Mouse (Mus musculus) C2C12 (cell line): Measurements from ENCODE around the gene Dll1. TPM values are rescaled to one million over a fixed set of nuclear protein-coding genes. Genes with fewer than 3 reads are reported as not detected.

ENCODE experiments used
- H3K27me3 ChIP-seq: one replicate; pipeline ENCODE4 v1.6.1; 2011; ENCODE audit not compliant: control insufficient read depth, insufficient read depth, insufficient read length
- H3K36me3 ChIP-seq: one replicate; pipeline ENCODE4 v1.6.1; 2011; ENCODE audit not compliant: control insufficient read depth, insufficient read depth
- H3K4me3 ChIP-seq: one replicate; pipeline ENCODE4 v1.5.1; 2011; ENCODE audit warnings: mild to moderate bottlenecking, control low read depth; ENCODE audit not compliant: poor library complexity, insufficient read depth, severe bottlenecking
- H3K79me2 ChIP-seq: one replicate; pipeline ENCODE4 v1.6.1; 2011; ENCODE audit not compliant: control insufficient read depth, insufficient read depth
- H3K79me3 ChIP-seq: one replicate; pipeline ENCODE4 v1.6.1; 2011; ENCODE audit warnings: low read depth, control low read depth
- H3ac ChIP-seq: one replicate; pipeline ENCODE3; 2011; ENCODE audit warnings: low read depth; ENCODE audit not compliant: control insufficient read depth, insufficient read length
- CEBPB ChIP-seq: IDR thresholded peaks from one replicate; pipeline ENCODE4 v1.6.1; 2011; ENCODE audit warnings: low read depth, mild to moderate bottlenecking, control low read depth, moderate library complexity
- CTCF ChIP-seq: IDR thresholded peaks from one replicate; pipeline ENCODE4 v1.5.1; 2011; ENCODE audit not compliant: control insufficient read depth, insufficient read depth, insufficient read length
- FOSL1 ChIP-seq: IDR thresholded peaks from one replicate; pipeline ENCODE4 v1.8.0; 2011; ENCODE audit warnings: mild to moderate bottlenecking, low read length; ENCODE audit not compliant: poor library complexity, insufficient read depth, severe bottlenecking
- MAX ChIP-seq: IDR thresholded peaks from one replicate; pipeline ENCODE4 v1.6.1; 2011; ENCODE audit warnings: mild to moderate bottlenecking, control low read depth
- MYOD1 ChIP-seq: IDR thresholded peaks from one replicate; pipeline ENCODE4 v1.6.1; 2011; ENCODE audit warnings: low read depth; ENCODE audit not compliant: control insufficient read depth, insufficient read length
- MYOG ChIP-seq: IDR thresholded peaks from one replicate; pipeline ENCODE4 v1.6.1; 2011; ENCODE audit not compliant: control insufficient read depth, insufficient read length; ENCODE audit errors: extremely low read depth
- USF1 ChIP-seq: IDR thresholded peaks from one replicate; pipeline ENCODE4 v1.6.1; 2011; ENCODE audit warnings: low read depth, mild to moderate bottlenecking, control low read depth, moderate library complexity
- polyA plus RNA-seq: library from polyadenylated mRNA; unstranded; fragments of >200 nt; fragmentation: generic; extraction: Trizol; gene quantifications from one replicate; pipeline ENCODE4 v1.2.1, GENCODE M21; 2012; ENCODE audit warnings: missing spikeins

Gene Dll1
- polyA plus RNA-seq, 1 experiment: 2.2 TPM

- no peak overlapping the region for H3ac ChIP-seq
- TF ChIP-seq MAX (no peak), USF1 (no peak), FOSL1 (no peak), MYOG (no peak), CTCF (no peak), CEBPB (no peak), MYOD1 (no peak)
- no peaks in the 10 kb centered on the region for H3K27me3 ChIP-seq
These were observed 5.4 kb upstream of the Dll1 start for GRCm38 (mm10) chr17:15381869-15382660.

GRCm38 (mm10) chr17:15381092-15381860 lies 4.6 kb upstream of the Dll1 start:
- TF ChIP-seq USF1 (no peak), MYOD1 (no peak), CEBPB (no peak), MYOG (no peak), FOSL1 (no peak), MAX (no peak), CTCF (no peak)
- Histone ChIP-seq H3ac (no peak overlapping the region), H3K27me3 (no peaks in the 10 kb centered on the region), H3K4me3 (no peak overlapping the region), H3K79me2 (no peaks in the 10 kb centered on the region), H3K79me3 (no peaks in the 10 kb centered on the region), H3K36me3 (no peaks in the 10 kb centered on the region)

More at GRCm38 (mm10) chr17:15381869-15382660, 5.4 kb upstream of the Dll1 start:
- Histone ChIP-seq H3K79me2 (no peaks in the 10 kb centered on the region), H3K4me3 (no peak overlapping the region), H3K79me3 (no peaks in the 10 kb centered on the region), H3K36me3 (no peaks in the 10 kb centered on the region)

GRCm38 (mm10) chr17:15380641-15381051 lies 4.0 kb upstream of the Dll1 start:
- Histone ChIP-seq H3K79me3 (no peaks in the 10 kb centered on the region), H3K27me3 (no peaks in the 10 kb centered on the region), H3K36me3 (no peaks in the 10 kb centered on the region), H3K4me3 (no peak overlapping the region), H3ac (no peak overlapping the region), H3K79me2 (no peaks in the 10 kb centered on the region)
- TF ChIP-seq FOSL1: no peak
- no peak for TF ChIP-seq MYOG
- TF ChIP-seq MAX: no peak
- no peak for TF ChIP-seq MYOD1
- TF ChIP-seq USF1: no peak
- TF ChIP-seq CEBPB: no peak
- no peak for TF ChIP-seq CTCF

GRCm38 (mm10) chr17:15379741-15380526 lies 3.3 kb upstream of the Dll1 start:
- Histone ChIP-seq H3ac (no peak overlapping the region), H3K36me3 (no peaks in the 10 kb centered on the region), H3K4me3 (no peak overlapping the region), H3K79me3 (no peaks in the 10 kb centered on the region), H3K79me2 (no peaks in the 10 kb centered on the region), H3K27me3 (no peaks in the 10 kb centered on the region)
- TF ChIP-seq FOSL1 (no peak), USF1 (no peak), CTCF (no peak), MAX (no peak), MYOG (no peak), MYOD1 (no peak), CEBPB (no peak)

- Histone ChIP-seq H3K4me3 (no peak overlapping the region), H3K79me2 (no peaks in the 10 kb centered on the region), H3K36me3 (no peaks in the 10 kb centered on the region), H3K27me3 (peaks cover 5% of the 10 kb centered on the region), H3ac (no peak overlapping the region), H3K79me3 (no peaks in the 10 kb centered on the region)
- TF ChIP-seq MAX: no peak
- TF ChIP-seq CEBPB: no peak
- TF ChIP-seq MYOG: no peak
- no peak for TF ChIP-seq USF1
These were observed 1.9 kb upstream of the Dll1 start for GRCm38 (mm10) chr17:15378413-15379109.
